Mouse (Mus musculus) CH12.LX (cell line): ENCODE results near the gene Snx32. TPM values are rescaled to one million over a fixed set of nuclear protein-coding genes. Genes with fewer than 3 reads are reported as not detected.

Experiments
- DNase-seq: peaks from one replicate; pipeline ENCODE4 v3.0.0-alpha.2; 2013; ENCODE audit errors: extremely low read depth
- H3K27ac ChIP-seq: 2 replicates; pipeline ENCODE4 v1.5.1; 2012; ENCODE audit warnings: low read depth, mild to moderate bottlenecking, control low read depth, moderate library complexity; ENCODE audit not compliant: insufficient read depth
- H3K27me3 ChIP-seq: replicated peaks from 2 replicates; pipeline ENCODE3; 2012; ENCODE audit warnings: inconsistent platforms
- H3K36me3 ChIP-seq, 2 experiments: replicated peaks in 1 of 2; 2 replicates each; pipeline versions ENCODE3 to v1.6.1; 2012; ENCODE audit warnings: inconsistent platforms in 1 of 2, low read length in 1 of 2, mild to moderate bottlenecking in 1 of 2, mixed read lengths in 1 of 2, moderate library complexity in 1 of 2; ENCODE audit not compliant: control insufficient read depth in 1 of 2, insufficient read depth in 1 of 2
- H3K4me1 ChIP-seq, 2 experiments: 2 replicates each; pipeline ENCODE4 v1.6.1; 2012; ENCODE audit warnings: inconsistent platforms in 1 of 2, moderate library complexity in 1 of 2; ENCODE audit not compliant: insufficient read depth in 2 of 2, control insufficient read depth in 1 of 2
- H3K4me2 ChIP-seq: 2 replicates; pipeline ENCODE4 v1.6.1; 2012; ENCODE audit warnings: low read depth, mild to moderate bottlenecking, control low read depth; ENCODE audit not compliant: poor library complexity, insufficient read depth, severe bottlenecking
- H3K4me3 ChIP-seq, 3 experiments: fragments of 150-350 bp in 1 of 3; sonication (generic) in 1 of 3; replicated peaks in 1 of 3; 2 replicates each; pipeline versions ENCODE3 to v1.5.1; 2011 to 2012; ENCODE audit warnings: low read depth in 2 of 3, low read length in 2 of 3, mild to moderate bottlenecking in 2 of 3, moderate library complexity in 2 of 3, control low read depth in 1 of 3, improper control_type of control experiment in 1 of 3, inconsistent platforms in 1 of 3, mixed read lengths in 1 of 3; ENCODE audit not compliant: poor library complexity in 1 of 3
- H3K79me2 ChIP-seq: replicated peaks from 2 replicates; pipeline ENCODE4 v1.6.1; 2012; ENCODE audit warnings: mild to moderate bottlenecking, moderate library complexity; ENCODE audit not compliant: control insufficient read depth, poor library complexity, insufficient read depth, severe bottlenecking; ENCODE audit errors: extremely low read depth
- H3K9ac ChIP-seq: 2 replicates; pipeline ENCODE4 v1.6.1; 2012; ENCODE audit warnings: low read depth, mild to moderate bottlenecking, control low read depth, moderate library complexity; ENCODE audit not compliant: insufficient read depth
- H3K9me3 ChIP-seq: replicated peaks from 2 replicates; pipeline ENCODE3; 2012; ENCODE audit warnings: low read length, inconsistent platforms, mixed read lengths
- BHLHE40 ChIP-seq: IDR thresholded peaks from 2 replicates; pipeline ENCODE4 v1.6.1; 2011; ENCODE audit warnings: mild to moderate bottlenecking, low read depth, low read length, improper control_type of control experiment
- CHD1 ChIP-seq: IDR thresholded peaks from 2 replicates; pipeline ENCODE4 v1.6.1; 2012; ENCODE audit warnings: low read depth, low read length, improper control_type of control experiment, inconsistent platforms
- CHD2 ChIP-seq: IDR thresholded peaks from 2 replicates; pipeline ENCODE4 v1.6.1; 2011; ENCODE audit warnings: low read length, improper control_type of control experiment
- CTCF ChIP-seq, 2 experiments: IDR thresholded peaks in 1 of 2; conservative IDR thresholded peaks in 1 of 2; 2 replicates each; pipeline ENCODE4 v1.5.1; 2011 to 2012; ENCODE audit warnings: low read depth in 2 of 2, low read length in 2 of 2, improper control_type of control experiment in 1 of 2, inconsistent platforms in 1 of 2, mild to moderate bottlenecking in 1 of 2, moderate library complexity in 1 of 2
- E2F4 ChIP-seq: IDR thresholded peaks from 2 replicates; pipeline ENCODE4 v1.6.1; 2011; ENCODE audit warnings: low read depth, low read length, improper control_type of control experiment; ENCODE audit not compliant: insufficient replicate concordance
- ELF1 ChIP-seq: IDR thresholded peaks from 2 replicates; pipeline ENCODE4 v1.6.1; 2014; ENCODE audit warnings: low read depth, mild to moderate bottlenecking, inconsistent platforms, low read length, improper control_type of control experiment
- EP300 ChIP-seq: IDR thresholded peaks from 2 replicates; pipeline ENCODE4 v1.6.1; 2011; ENCODE audit warnings: low read length, improper control_type of control experiment
- ETS1 ChIP-seq: conservative IDR thresholded peaks from 2 replicates; pipeline ENCODE4 v1.6.1; 2012; ENCODE audit warnings: low read depth, mild to moderate bottlenecking, inconsistent platforms, low read length, improper control_type of control experiment, moderate library complexity
- IRF4 ChIP-seq: IDR thresholded peaks from 2 replicates; pipeline ENCODE4 v1.6.1; 2014; ENCODE audit warnings: low read depth, mild to moderate bottlenecking, inconsistent platforms, low read length, improper control_type of control experiment
- JUN ChIP-seq: IDR thresholded peaks from 2 replicates; pipeline ENCODE4 v1.6.1; 2011; ENCODE audit warnings: low read depth, mild to moderate bottlenecking, low read length, improper control_type of control experiment, moderate library complexity; ENCODE audit not compliant: insufficient read depth
- JUND ChIP-seq: conservative IDR thresholded peaks from 2 replicates; pipeline ENCODE4 v1.6.1; 2011; ENCODE audit warnings: low read depth, low read length, improper control_type of control experiment
- MAX ChIP-seq: IDR thresholded peaks from 2 replicates; pipeline ENCODE4 v1.6.1; 2011; ENCODE audit warnings: low read length, improper control_type of control experiment
- MXI1 ChIP-seq: IDR thresholded peaks from 2 replicates; pipeline ENCODE4 v1.6.1; 2011; ENCODE audit warnings: mild to moderate bottlenecking, low read depth, low read length, improper control_type of control experiment
- MYC ChIP-seq: IDR thresholded peaks from 2 replicates; pipeline ENCODE4 v1.6.1; 2011; ENCODE audit warnings: low read depth, mild to moderate bottlenecking, improper control_type of control experiment, low read length
- POLR2A ChIP-seq: IDR thresholded peaks from 2 replicates; pipeline ENCODE4 v1.6.1; 2011; ENCODE audit warnings: low read depth, mild to moderate bottlenecking, improper control_type of control experiment, low read length
- POLR2AphosphoS2 ChIP-seq: IDR thresholded peaks from 2 replicates; pipeline ENCODE4 v1.6.1; 2011; ENCODE audit warnings: low read depth, low read length, improper control_type of control experiment
- RCOR1 ChIP-seq: conservative IDR thresholded peaks from 2 replicates; pipeline ENCODE4 v1.6.1; 2012; ENCODE audit warnings: low read depth, mild to moderate bottlenecking, inconsistent platforms, low read length, improper control_type of control experiment
- SIN3A ChIP-seq: IDR thresholded peaks from 2 replicates; pipeline ENCODE4 v1.6.1; 2012; ENCODE audit warnings: low read length, improper control_type of control experiment, inconsistent platforms
- TBP ChIP-seq: conservative IDR thresholded peaks from 2 replicates; pipeline ENCODE4 v1.6.1; 2011; ENCODE audit warnings: low read depth, low read length, improper control_type of control experiment
- TCF12 ChIP-seq: IDR thresholded peaks from 2 replicates; pipeline ENCODE4 v1.6.1; 2014; ENCODE audit warnings: low read depth, mild to moderate bottlenecking, inconsistent platforms, low read length, improper control_type of control experiment
- UBTF ChIP-seq: IDR thresholded peaks from 2 replicates; pipeline ENCODE4 v1.6.1; 2012; ENCODE audit warnings: low read depth, mild to moderate bottlenecking, inconsistent platforms, low read length, improper control_type of control experiment, moderate library complexity
- ZC3H11A ChIP-seq: IDR thresholded peaks from 2 replicates; pipeline ENCODE4 v1.6.1; 2012; ENCODE audit warnings: low read depth, mild to moderate bottlenecking, inconsistent platforms, low read length, improper control_type of control experiment
- ZKSCAN1 ChIP-seq: IDR thresholded peaks from 2 replicates; pipeline ENCODE4 v1.6.1; 2012; ENCODE audit warnings: low read depth, inconsistent platforms, low read length, improper control_type of control experiment, borderline replicate concordance
- ZMIZ1 ChIP-seq: IDR thresholded peaks from 2 replicates; pipeline ENCODE4 v1.6.1; 2012; ENCODE audit warnings: low read depth, mild to moderate bottlenecking, inconsistent platforms, low read length, improper control_type of control experiment
- dilution Hi-C: fragments of 300-500 bp; cut with MboI; formaldehyde crosslinking; loops from 2 replicates; pipeline ENCODE4 v1.14.3; 2020; ENCODE audit warnings: low sequenced_read_pairs; ENCODE audit not compliant: extremely low pct_unique_long_range_greater_than_20kb, extremely low pct_ligation_motif_present
- in situ Hi-C: fragments of 300-500 bp; cut with MboI; formaldehyde crosslinking; loops from 3 replicates; pipeline ENCODE4 v1.14.3; 2019; ENCODE audit warnings: low sequenced_read_pairs, low pct_ligation_motif_present, low pct_unique_long_range_greater_than_20kb, mixed read lengths
- polyA plus RNA-seq: library from polyadenylated mRNA; unstranded; fragments of >175 nt; gene quantifications from 2 replicates; pipeline ENCODE4 v1.2.1, GENCODE M21; 2012; ENCODE audit warnings: low read depth; ENCODE audit not compliant: insufficient read length
- total RNA-seq, 2 experiments: library from RNA; depleted of rRNA; stranded (reverse); fragments of 300-350 nt in 1 of 2; fragments of >200 nt in 1 of 2; gene quantifications; 2 replicates each; pipeline ENCODE4 v1.2.3; 2012 to 2014

The Snx32 gene
- total and polyA plus RNA-seq, 3 experiments: 0.75 to 2.7 (median 2.4) TPM

- Histone ChIP-seq H3K4me2 (peak overlapping the region; percentile 86), H3K27me3 (peaks cover 3% of the 10 kb centered on the region), H3K9me3 (no peaks in the 10 kb centered on the region), H3K4me1 (peaks cover 6 to 31% of the 10 kb centered on the region in 2 experiments), H3K9ac (peak overlapping the region; percentile 61), H3K79me2 (no peaks in the 10 kb centered on the region), H3K27ac (no peak overlapping the region)
- in situ Hi-C loops (no loop called here), dilution Hi-C loops (no loop called here)
- no peak for TF ChIP-seq RCOR1
- TF ChIP-seq SIN3A: no peak; the same call in 1 of the 2 replicates
- no peak for TF ChIP-seq IRF4
- TF ChIP-seq MYC: no peak
- no peak for TF ChIP-seq POLR2AphosphoS2
- TF ChIP-seq ZKSCAN1: no peak
- no peak for TF ChIP-seq JUND
- TF ChIP-seq EP300: no peak
- TF ChIP-seq CHD2: no peak
- TF ChIP-seq JUN: no peak
- TF ChIP-seq BHLHE40: no peak
- TF ChIP-seq POLR2A: no peak
- TF ChIP-seq ETS1: no peak
- TF ChIP-seq ZC3H11A: no peak
- TF ChIP-seq MXI1: no peak
- no peak for TF ChIP-seq CTCF (conservative IDR thresholded peaks at IDR 0.05 in 1 of 2, IDR thresholded peaks at IDR 0.05 in 1 of 2; ENCODE audit: low read depth in 2 of 2, low read length in 2 of 2)
- 0 out of 2 replicates have a peak, but pooled peaks have one; percentile 5 for TF ChIP-seq CHD1
- no peak for TF ChIP-seq TCF12
- no peak for TF ChIP-seq TBP
- 0 out of 2 replicates have a peak, but pooled peaks have one; percentile 19 for TF ChIP-seq MAX
- no peak for TF ChIP-seq UBTF
- no peak for TF ChIP-seq ELF1
- TF ChIP-seq ZMIZ1: 0 out of 2 replicates have a peak, but pooled peaks have one; percentile 6
- TF ChIP-seq E2F4: no peak
- TF ChIP-seq, all 38 proteins: peak for 3
- no peaks in the 10 kb centered on the region for H3K36me3 ChIP-seq
- DNase-seq: no peak
- H3K4me3 ChIP-seq: peak overlapping the region; percentile 56 to 64 (median 63)
Measured at GRCm38 (mm10) chr19:5511074-5511632, 815 bp upstream of the Snx32 start.
